Mouse (Mus musculus) gastrocnemius, postnatal 36 days (tissue): ENCODE data around the gene Trpm3. TPM values are rescaled to one million over a fixed set of nuclear protein-coding genes. Genes with fewer than 3 reads are reported as not detected.

ENCODE experiments used
- DNase-seq, 2 experiments: peaks; one replicate each; pipeline ENCODE4 v3.0.0; 2022
- intact Hi-C: fragments of 180-260 bp; cut with DNase I; formaldehyde crosslinking; loops from one replicate; pipeline ENCODE4 v1.15.1; 2025
- total RNA-seq, 2 experiments: library from RNA; stranded (reverse); gene quantifications; 2 replicates each; pipeline ENCODE4 v1.2.3; 2021

Trpm3 gene
- total RNA-seq, 2 experiments from 2014 or later, result 0.71 to 0.86 TPM

DNA sequence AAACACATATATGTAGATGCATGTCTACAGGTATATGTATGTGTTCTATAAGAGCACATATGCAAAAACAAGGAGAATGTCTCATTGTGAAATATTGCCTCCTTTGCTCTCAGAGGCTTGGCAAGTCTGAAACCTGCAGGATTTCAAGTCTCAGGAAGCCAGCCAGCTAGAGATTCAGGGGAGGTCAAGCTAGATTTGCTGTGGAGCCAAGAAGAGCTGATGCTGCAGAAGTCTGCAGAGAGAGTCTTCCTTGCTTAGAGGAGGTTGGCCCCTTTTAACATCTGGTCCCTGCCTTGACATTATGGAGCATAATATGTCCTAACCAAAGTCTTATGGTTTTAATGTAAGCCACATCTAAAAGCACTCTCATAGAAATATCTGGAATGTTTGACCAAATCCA is 323.2 kb downstream of the Trpm3 start:
- intact Hi-C loops, result no loop called here
- DNase-seq, result no peak

DNA sequence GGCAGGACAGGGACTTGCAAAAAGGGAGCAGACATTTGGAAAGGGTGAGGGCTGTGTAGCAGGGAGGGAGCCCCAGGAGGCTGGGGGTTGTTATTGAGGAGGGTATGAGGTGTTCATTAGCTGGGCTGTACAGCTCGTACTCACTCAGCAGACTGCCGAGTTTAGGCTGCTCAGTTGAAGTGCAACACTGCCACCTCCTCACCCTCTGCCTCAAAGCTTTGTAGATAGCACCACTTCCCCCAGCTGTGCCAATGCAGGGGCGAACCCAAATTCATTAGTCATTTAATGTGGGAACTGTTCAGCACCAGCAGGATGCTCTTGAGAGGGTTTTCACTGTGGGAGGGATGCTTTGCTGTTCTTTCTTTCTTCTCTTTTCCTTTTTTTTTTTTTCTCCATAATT is 324.7 kb downstream of the Trpm3 start:
- DNase-seq, result no peak
- intact Hi-C loops, result no loop called here

DNA sequence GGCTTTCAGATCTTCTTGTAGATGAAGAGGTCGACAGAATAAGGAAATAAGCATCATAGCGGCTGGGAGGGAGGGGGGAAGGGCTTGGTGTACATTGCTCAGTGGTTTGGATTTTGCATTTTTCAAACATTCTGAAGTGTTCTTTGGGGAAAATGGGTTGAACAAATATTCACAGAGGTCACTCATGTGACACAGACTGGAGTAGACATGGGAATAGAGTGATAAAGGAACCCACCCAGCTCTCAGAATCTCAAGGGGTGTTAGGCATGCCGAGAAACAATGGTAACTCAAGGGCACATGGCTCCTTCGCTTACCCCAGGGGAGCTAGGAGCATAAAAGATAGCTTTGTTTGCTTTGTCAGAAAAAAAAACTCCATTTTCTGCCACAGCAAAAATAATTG is 330.8 kb downstream of the Trpm3 start:
- intact Hi-C loops, result no loop called here
- no peak for DNase-seq

DNA sequence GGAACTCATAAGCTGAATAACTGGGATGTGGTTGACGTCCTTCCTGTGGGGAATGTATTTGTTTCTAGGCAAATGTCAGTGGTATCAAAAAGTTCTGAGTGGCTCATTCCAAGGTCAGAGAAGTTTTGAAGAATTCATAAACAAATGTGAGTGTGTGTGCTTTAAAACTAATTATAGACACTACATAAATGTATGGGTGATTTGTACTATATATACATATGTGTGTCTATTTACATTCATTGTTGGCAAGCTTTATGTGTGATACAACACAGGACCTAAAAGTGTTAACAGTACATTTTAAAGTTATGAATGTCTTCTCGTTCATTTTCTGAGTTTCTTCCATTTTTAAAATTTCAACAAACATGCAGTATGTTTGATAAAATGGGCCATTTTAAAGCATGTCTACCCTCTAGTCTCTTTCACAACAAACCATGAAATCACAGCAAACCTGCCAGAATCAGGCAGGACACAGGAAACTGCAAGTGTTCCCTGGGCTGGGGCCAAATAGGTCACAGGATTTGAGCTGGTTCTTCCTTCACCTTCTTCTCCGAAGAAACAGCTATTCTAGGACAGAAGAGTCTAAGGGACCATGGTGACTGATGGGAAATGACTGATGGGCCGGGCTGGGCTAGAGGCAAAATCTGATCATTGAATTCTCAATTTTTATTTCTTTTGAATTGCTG is 334.3 kb downstream of the Trpm3 start:
- no peak for DNase-seq
- intact Hi-C loops, result no loop called here

DNA sequence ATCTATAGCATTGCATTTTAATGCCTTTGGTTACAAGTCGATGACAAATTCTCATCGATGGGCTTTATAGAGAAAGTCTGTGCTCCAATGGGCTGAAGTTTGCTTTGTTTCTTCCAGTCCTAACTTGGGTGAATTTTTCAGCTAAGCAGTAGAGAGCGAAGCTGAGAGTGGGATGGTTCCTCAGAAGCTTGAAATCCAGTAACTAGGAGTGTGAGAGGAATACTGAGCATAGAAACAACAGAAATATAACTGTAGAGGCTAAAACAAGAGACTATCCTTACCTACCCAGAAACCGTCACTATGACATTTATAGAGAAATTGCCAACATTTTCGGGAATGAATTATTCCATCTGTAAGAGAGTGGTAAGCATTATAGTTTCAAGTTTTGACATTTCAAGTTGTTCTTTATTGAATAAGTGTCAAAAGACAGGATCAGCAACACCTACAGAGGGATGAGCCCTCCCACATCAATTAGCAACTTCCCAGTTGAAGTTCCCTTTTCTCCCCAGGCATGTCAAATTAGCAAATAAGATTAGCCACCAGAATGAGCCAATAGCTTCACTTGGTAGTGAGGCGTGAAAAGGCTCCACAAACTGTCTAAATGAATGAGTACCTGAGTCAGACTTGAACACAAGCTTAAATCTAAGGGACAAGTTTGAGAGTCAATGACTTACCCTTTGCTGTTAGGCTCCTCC is 339.6 kb downstream of the Trpm3 start:
- intact Hi-C loops, result no loop called here
- no peak for DNase-seq

DNA sequence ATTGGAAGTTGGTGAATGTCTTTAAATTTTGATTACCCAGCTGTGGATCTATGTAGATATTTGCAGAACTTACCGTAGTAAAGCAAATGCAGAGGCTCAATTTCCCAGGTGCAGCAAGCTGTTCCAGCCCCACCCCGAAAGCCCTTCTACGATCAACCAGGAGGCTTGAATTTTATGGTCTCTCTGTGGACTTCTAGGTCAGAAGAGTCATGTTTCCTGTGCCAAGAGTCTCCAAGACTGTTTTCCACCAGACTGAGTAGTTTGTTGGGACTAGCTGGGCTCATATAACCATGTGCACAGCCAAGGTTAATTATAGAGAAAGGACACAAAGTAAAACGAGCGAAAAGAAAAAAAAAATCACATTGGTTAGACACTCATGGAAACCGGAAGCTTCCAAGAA is 364.6 kb downstream of the Trpm3 start:
- no peak for DNase-seq
- intact Hi-C loops, result no loop called here

DNA sequence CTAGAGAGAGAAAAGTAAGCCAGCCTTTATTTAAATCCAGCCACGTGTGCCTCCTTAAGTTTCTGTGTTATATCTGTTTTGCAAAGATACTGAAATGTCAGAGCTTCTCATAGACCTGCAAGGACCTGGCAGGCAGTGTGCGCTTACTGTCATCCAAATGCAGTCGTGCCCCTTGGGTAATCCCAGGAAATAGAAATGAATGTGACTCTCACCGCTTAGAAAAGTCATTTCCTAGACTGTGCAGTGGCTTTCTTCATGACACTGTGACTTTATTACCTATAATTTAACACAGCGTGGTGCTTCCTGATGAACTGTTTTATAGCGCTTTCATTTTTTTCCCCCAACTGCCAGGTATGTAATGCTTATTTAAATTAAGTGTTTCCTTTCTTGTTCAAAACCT is 379.7 kb downstream of the Trpm3 start:
- intact Hi-C loops, result no loop called here
- no peak for DNase-seq

DNA sequence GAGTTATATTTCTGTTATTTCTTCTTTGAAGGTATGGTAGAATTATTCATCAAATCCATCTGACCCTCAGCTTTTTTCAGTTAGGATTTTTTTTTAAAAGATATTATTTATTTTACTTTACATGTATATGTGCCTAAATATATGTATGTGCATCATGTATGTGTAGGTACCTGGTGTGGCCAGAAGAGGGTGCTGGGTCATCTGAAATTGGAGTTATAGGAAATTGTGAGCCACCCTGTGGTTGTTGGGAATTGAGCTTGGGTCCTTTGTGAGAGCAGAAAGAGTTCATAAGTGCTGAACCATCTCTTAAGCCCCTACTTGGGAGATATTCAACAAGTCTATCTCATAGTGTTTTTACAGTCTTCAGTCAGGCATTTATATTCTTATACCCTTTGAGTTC is 389.1 kb downstream of the Trpm3 start:
- no peak for DNase-seq
- intact Hi-C loops, result no loop called here

DNA sequence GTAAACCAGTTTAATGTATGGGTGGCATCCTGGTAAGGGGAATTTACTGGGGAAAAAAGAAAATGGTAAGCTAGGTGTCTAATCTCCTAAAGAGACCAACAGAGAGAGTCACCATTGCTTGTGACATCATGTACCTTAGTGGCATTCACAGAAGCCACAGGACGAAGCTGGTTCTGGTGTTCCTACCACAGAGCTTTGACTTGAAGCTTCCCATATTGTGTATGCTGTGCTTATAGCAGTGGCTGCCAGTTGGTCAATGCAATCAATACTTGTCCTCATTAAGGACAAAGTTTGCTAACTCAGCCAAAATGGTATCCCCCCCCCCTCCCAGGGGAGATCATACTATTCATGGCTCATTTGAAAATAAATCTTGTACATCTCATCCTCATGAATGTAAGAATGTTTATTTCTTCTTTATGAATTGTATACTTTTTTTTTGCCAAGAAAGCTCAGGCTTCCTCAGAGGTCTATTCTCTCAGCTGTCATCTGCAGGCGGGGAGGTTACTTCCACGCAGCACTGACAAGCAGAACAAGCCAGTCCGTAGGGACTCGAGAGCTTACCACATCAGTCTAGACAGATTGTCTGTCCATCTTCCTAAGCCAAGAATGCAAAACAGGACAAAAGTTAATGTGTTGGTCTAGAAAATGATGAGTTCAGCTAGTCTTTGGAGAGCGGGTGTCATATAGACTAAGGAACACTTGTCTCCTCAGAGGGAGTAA is 404.3 kb downstream of the Trpm3 start:
- no peak for DNase-seq
- intact Hi-C loops, result loop anchor here (1.0 kb wide), 1 partner anchor 23 kb away; no protein-coding TSS in a partner anchor

DNA sequence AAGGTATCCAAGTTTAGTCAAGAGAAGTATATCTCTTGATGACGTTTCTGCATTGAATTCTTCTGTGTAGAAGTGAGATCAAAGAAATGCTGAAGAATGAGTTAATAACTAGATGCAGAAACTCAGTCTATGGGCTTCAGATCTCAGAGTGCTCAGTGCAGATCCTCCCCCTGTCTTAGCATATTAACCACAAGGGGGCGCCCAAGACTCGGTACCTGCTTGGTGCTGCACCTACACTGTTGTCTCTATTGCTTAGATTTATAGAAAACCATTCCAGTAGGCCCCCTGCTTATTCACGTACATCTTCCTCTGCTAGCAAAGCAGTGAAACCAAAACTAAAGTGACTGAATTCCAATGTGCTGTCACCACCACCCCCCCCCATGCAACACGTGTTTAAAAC is 413.3 kb downstream of the Trpm3 start:
- intact Hi-C loops, result loop anchor here (2.0 kb wide), 1 partner anchor 333 kb away; no protein-coding TSS in a partner anchor
- DNase-seq, result peak in 1 of 2 experiments; percentile 54

DNA sequence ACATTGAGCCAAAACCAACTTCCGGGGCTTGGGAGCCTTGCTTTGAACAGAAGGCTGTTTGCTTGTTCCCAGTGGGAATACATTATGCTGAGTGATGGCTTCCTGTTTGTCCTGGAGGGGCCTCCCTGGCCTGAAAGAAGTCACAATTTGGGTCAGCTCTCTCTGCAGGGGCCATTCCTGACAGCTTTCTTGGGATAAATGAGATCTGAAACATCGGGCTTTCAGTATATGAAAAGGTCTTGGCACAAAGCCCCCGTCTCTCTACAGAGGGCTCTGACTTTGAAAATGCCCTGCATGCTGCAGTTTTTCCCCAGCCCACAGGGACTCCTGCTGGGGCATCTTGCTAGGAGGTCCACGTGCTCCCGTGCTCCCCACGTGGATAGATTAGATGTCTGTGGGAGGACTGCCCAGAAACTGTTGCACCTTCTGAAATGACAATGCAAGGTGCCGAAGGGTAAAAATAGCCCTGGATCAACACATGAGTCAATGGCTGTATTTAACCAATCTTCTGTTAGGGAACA is 415.6 kb downstream of the Trpm3 start:
- DNase-seq, result peak in 1 of 2 experiments; percentile 12
- intact Hi-C loops, result no loop called here

DNA sequence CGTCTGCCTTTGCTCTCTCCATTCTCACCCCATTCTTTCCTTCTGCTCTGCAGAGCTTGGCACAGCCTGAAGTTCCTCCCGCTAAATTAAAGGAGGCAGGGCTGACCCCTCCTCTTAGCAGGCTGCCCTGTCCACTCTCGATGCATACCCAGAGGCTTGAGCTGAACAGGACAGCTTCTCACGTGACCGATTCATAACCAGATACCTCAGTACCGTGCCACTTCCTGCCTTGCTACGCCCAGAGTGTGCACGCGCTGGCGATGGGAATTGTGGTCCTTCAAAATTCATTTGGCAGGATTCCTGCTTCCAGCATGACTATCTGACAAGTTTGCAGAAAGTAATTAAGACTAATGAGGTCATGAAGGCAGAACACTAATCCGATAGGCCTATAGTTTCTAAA is 433.6 kb downstream of the Trpm3 start:
- no peak for DNase-seq
- intact Hi-C loops, result no loop called here

DNA sequence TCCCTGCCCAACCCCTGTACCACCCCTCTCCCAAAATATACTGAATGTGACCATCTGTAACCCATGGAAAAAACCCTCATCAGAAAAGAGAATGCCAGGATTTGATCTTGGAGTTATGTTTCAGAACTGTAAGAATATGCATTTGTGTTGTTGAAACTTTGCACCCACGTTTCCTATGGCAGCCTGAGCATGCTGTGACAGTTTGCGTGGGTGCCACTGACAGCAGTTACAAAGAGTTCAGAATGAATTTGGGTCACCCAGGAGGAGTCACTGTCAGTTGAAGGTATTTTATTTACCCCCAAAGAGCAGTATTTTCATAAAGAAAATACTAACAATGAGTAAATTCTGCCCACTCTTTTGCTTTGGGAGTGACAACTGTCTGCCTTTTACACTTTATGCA is 434.0 kb downstream of the Trpm3 start:
- intact Hi-C loops, result no loop called here
- DNase-seq, result no peak

DNA sequence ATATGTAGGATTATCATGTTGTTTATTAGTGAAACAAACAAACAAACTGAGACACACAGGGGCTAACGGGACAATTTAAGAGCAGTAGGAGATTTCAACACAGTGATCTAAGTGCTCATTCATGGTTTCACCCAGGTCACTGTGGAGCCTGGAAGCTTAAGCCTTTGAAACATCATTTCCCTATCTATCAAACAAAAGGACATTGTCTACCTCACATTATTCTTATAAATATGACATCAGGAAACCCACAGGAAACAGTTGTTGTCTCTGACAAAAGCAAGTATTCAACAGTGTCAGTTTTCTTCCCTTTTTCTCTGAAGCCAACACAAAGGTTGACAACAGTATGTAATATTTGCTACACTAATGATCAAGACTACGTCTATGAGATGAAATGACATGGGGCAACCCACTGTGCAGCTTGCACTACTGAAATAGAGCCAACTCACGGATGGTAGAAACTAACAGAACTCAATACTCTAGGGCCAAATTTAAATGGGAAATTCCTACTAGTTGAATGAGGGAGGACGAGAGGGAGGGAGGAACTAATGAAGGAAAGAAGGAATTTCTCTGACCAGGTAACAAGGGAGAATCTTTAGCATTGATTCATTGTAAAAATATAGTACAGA is 443.4 kb downstream of the Trpm3 start:
- intact Hi-C loops, result no loop called here
- no peak for DNase-seq

DNA sequence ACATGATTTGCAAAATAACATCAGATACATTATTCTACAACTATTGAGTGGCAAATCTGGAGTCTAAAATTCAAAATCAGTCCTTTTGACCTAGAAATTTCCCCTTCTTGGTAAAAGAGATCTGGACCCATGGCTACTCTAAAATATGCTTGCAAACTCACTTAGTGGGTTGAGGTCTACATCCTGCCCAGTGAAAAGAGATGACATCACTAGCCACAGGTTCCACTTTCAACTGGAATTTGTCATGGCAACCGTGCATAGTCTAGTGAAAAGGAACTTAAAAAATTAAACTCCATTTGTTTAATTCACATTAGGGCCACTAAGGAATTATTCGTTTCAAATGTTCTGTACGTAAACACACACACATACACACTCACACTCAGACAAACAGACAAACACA is 455.6 kb downstream of the Trpm3 start:
- intact Hi-C loops, result no loop called here
- no peak for DNase-seq

DNA sequence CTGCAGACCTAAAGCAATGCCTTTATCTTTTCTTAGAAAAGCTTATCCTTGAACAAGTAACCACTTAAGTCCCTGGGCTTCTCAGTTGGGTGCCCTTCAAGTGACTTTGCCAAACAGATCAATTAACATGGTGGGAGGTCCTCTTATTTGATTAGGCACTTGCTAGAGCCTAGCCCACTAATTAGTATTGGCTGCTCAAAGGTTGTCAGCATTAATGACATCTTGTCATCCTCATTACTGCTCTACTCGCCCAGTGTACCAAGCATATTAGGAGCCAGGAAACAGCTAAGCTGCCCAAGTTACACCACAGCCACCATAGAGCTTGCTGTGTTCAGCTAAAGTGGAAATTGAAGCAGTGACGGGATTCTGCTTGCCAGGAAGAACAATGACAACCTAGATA is 456.4 kb downstream of the Trpm3 start:
- no peak for DNase-seq
- intact Hi-C loops, result no loop called here

DNA sequence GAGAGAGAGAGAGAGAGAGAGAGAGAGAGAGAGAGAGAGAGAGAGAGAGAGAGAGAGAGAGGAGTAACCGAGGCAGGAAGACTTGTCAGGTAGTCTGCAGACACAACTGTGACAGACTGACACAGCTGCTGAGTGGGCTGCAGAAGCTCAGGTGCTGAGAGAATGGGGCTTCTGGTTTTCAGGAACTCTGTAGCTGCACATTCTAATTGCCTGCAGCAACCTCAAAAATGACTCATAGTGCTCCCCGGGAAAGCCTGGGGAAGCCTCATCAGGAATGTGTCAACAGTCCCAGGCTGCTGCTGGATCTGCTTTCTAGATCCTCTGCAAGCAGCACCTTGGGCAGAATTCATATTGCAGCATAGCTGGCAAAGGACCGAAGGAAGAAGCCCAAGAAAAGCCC is 457.9 kb downstream of the Trpm3 start:
- intact Hi-C loops, result no loop called here
- DNase-seq, result peak; percentile 7 to 11

DNA sequence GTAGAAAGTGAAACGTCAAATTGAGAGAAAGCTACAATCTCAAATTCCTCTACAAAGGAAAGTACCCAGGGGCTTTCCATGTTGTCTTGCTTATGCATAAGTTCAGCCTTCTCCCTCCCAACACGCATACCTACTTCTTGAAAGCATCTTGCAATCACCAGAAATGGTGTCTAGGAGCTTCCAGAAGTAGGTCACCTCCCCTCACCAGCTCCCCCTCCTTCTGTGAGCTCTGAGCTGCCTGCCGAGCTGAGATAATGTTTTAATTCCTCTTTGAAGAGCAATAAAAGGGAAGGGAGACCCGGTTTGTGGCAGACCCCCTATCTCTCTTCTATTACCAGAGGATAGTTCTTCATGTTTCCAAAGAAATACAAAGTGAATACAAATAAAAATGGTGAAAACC is 465.5 kb downstream of the Trpm3 start:
- intact Hi-C loops, result no loop called here

DNA sequence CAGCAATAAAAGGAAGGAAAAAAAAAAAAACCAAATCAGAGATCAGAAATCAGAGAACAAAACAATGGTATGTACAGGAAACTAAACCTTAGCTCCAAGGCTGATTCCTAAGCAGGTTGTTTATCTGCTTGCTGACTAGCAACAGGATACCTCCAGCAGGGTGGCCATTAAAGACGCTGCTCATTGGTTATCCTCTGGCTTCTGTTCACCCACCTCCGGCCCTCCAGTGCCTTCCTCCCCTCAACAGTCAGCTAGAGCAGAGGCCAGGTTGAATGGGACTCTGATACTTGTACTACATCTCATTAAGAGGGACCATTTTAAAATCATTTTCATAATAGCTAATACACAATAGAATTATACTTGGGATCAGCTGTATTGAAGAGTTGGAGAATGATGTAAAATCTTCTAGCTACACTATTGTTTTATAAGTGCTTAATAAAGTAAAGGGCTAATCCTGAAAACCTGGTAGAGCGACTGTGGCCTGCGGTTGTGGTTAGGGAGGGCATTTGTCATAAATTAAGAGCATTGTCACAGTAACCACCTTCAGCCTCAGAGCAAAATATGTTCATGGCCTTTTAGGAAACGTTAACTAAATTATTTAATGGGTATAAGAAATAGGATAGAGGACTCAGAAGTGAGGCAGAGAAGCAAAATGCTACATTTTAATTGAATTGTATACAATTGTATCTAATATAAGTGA is 469.3 kb downstream of the Trpm3 start:
- intact Hi-C loops, result no loop called here
- DNase-seq, result no peak

More for the DNA sequence above, 465.5 kb downstream of the Trpm3 start:
- no peak for DNase-seq

DNA sequence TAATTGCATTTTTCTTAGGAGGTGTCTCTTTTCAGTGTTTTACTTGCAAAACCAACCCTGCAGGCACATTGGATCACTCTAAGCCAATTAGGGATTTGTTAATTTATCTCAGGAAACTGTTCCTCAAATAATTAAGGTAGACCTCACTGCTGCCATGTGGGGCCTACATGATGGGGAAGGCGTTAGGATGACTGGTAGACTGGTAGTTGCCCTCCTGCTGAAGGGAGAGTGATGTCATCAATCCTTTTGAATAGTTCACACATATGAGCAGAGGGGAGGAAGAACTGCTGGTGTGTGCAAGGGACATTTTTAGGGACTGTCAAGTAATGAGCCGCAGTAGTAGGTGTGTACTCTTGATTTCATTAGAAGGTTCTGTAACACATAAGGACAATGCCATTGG is 472.8 kb downstream of the Trpm3 start:
- DNase-seq, result no peak
- intact Hi-C loops, result no loop called here
